Mouse (Mus musculus): ENCODE measurements around the gene Serpinf2.

Gene Serpinf2

GRCm38 (mm10) chr11:75429019-75429705 is 10.2 kb downstream of the Serpinf2 start:
- in situ Hi-C loops (cut with MboI, MseI), result no loop called here

- in situ Hi-C loops (cut with MboI, MseI), result no loop called here
Observed at GRCm38 (mm10) chr11:75424459-75424858, 14.9 kb downstream of the Serpinf2 start.

- in situ Hi-C loops (cut with MboI, MseI), result no loop called here
Observed at GRCm38 (mm10) chr11:75424033-75424432, 15.4 kb downstream of the Serpinf2 start.

- in situ Hi-C loops (cut with MboI, MseI), result no loop called here
Observed at GRCm38 (mm10) chr11:75423091-75423490, 16.3 kb downstream of the Serpinf2 start.

GRCm38 (mm10) chr11:75422013-75422792 is 17.2 kb downstream of the Serpinf2 start, which contains the start of gene Serpinf1:
Serpinf1 (minus strand) TSS chr11:75422701.
- in situ Hi-C loops (cut with MboI, MseI), result no loop called here

- in situ Hi-C loops (cut with MboI, MseI), result no loop called here
Observed at GRCm38 (mm10) chr11:75421375-75422012, 17.9 kb downstream of the Serpinf2 start.

- in situ Hi-C loops (cut with MboI, MseI), result no loop called here
Observed at GRCm38 (mm10) chr11:75420810-75421374, 18.5 kb downstream of the Serpinf2 start.

- in situ Hi-C loops (cut with MboI, MseI), result no loop called here
Observed at GRCm38 (mm10) chr11:75420037-75420436, 19.4 kb downstream of the Serpinf2 start.

GRCm38 (mm10) chr11:75415994-75416393 is 23.4 kb downstream of the Serpinf2 start:
- in situ Hi-C loops (cut with MboI, MseI), result no loop called here

GRCm38 (mm10) chr11:75415096-75415495 is 24.3 kb downstream of the Serpinf2 start:
- in situ Hi-C loops (cut with MboI, MseI), result no loop called here

GRCm38 (mm10) chr11:75410591-75410990 is 28.8 kb downstream of the Serpinf2 start:
- in situ Hi-C loops (cut with MboI, MseI), result no loop called here

- in situ Hi-C loops (cut with MboI, MseI), result no loop called here
Observed at GRCm38 (mm10) chr11:75409679-75410575, 29.5 kb downstream of the Serpinf2 start.

GRCm38 (mm10) chr11:75406865-75407264 is 32.5 kb downstream of the Serpinf2 start:
- in situ Hi-C loops (cut with MboI, MseI), result no loop called here

GRCm38 (mm10) chr11:75406104-75406503 is 33.3 kb downstream of the Serpinf2 start:
- in situ Hi-C loops (cut with MboI, MseI), result no loop called here

- in situ Hi-C loops (cut with MboI, MseI), result no loop called here
Observed at GRCm38 (mm10) chr11:75404801-75405200, 34.6 kb downstream of the Serpinf2 start.

GRCm38 (mm10) chr11:75403301-75404052 is 35.9 kb downstream of the Serpinf2 start:
- in situ Hi-C loops (cut with MboI, MseI), result no loop called here

- in situ Hi-C loops (cut with MboI, MseI), result no loop called here
Observed at GRCm38 (mm10) chr11:75402271-75402690, 37.1 kb downstream of the Serpinf2 start.

- in situ Hi-C loops (cut with MboI, MseI), result no loop called here
Observed at GRCm38 (mm10) chr11:75400099-75400498, 39.3 kb downstream of the Serpinf2 start.

- in situ Hi-C loops (cut with MboI, MseI), result loop anchor here (10.0 kb wide), 1 partner anchor 935 kb away; no protein-coding TSS in a partner anchor
Observed at GRCm38 (mm10) chr11:75399411-75399841, 40.0 kb downstream of the Serpinf2 start.

- in situ Hi-C loops (cut with MboI, MseI), result loop anchor here (10.0 kb wide), 1 partner anchor 933 kb away; no protein-coding TSS in a partner anchor
Observed at GRCm38 (mm10) chr11:75397452-75397851, 41.9 kb downstream of the Serpinf2 start.
